Mouse (Mus musculus): ENCODE results near the gene Bag1.

Bag1 gene

DNA sequence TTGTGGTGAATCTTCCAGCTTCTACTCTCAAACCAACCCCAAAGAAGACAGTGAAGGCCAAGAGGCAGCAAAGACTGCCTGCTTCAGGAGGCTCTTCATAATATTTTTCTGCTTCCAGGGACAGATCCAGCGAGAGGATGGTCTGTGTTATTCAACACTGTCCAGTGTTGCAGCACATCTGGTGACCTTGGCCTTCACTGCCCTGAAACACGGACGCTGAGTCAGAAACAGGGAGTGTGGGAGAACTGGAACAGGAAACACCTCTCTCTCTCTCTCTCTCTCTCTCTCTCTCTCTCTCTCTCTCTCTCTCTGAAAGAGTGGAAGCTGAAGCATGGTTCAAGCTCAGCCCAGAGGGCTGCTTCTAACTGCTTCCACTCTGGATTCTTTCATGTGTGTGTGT is 58.8 kb downstream of the Bag1 start:
- no peak for DNase-seq (ENCODE audit: low read depth, low spot score)

DNA sequence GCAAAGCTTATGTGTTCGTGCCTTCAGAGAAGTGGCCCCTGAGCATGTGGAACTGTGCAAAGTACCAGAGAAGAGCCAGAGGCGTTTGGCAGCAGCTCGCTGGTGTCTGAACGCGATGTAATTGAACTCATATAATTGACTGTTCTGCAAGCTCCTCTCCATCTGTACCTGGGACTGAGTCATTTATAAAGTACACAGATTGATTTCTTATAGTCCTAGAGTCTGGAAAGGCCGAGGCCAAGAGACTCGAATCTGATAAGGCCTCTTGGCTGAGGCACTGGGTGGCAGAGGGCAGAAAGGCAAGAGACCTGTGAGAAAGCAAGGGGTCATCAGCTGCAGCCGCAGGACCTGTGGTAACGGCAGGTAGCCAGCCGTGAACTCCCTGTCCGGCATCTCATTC is 59.3 kb downstream of the Bag1 start:
- DNase-seq (ENCODE audit: low read depth, low spot score): no peak
